Mouse (Mus musculus) ES-Bruce4 (cell line): ENCODE measurements around the gene Ramp1.

Experiments
- CTCF ChIP-seq: IDR thresholded peaks from one replicate; pipeline ENCODE4 v1.8.1; 2011; ENCODE audit warnings: low read depth, low read length
- EP300 ChIP-seq: IDR thresholded peaks from 2 replicates; pipeline ENCODE4 v1.6.1; 2011; ENCODE audit warnings: low read depth, low read length; ENCODE audit not compliant: insufficient read depth
- POLR2A ChIP-seq: IDR thresholded peaks from one replicate; pipeline ENCODE4 v1.8.1; 2011; ENCODE audit warnings: low read length; ENCODE audit not compliant: insufficient read depth

DNA sequence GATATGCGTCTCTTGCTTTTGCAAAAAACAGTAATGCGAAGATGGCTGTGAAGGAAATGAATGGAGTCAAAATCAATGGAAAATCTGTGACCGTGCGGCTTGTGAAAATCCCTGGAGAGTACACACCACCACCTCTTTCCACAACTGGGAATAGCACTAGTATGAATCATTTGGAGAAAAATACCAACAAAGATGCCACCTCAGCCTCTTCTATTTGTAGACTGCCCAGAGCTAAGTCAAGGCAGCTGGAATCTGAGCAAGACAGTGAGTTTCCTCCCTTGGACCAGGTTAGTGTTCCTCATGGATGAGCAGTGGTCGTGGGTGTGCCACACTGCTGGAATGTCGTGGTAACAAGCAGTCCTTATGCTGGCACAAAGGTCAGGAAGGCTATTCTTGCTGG lies 12.8 kb upstream of the Ramp1 start:
- TF ChIP-seq POLR2A (no peak), CTCF (no peak), EP300 (no peak)
